Mouse (Mus musculus): Measurements from ENCODE around the gene Prkar1a. TPM values are rescaled to one million over a fixed set of nuclear protein-coding genes. Genes with fewer than 3 reads are reported as not detected.

The Prkar1a gene
- polyA plus RNA-seq, 1 experiment from 2014 or later: 291 TPM

DNA sequence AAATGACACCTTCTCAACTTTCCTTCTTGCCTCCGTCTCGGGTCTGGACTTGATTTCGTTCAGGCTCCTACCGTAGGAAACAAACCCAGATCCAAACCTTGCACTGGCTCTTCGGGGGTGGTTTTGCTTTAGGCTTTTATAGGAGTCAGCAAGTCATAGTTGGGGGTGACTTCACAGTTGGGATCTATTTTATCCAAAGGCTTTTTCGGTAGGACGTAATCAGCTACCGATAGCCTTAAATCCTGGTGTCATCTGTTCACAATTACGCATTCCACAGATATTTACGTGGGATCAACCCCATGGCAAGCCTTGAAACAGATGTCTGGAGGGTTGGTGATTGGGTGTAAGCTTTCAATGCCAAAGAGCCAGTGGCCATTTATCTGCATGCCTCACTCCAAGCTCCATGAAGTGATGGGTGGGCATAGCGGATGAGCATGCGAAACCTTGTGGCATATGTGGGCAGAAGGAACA, 66.1 kb downstream of the Prkar1a start:
- Histone ChIP-seq H3K4me3 (replicated peaks) (no peak overlapping the region), H3K9me3 (no peaks in the 10 kb centered on the region), H3K4me2 (no peak overlapping the region), H3K27ac (no peak overlapping the region), H3K4me1 (no peaks in the 10 kb centered on the region), H3K36me3 (no peaks in the 10 kb centered on the region), H3K9ac (no peak overlapping the region), H3K27me3 (replicated peaks) (no peaks in the 10 kb centered on the region)
- 90% methylated on average over 12 of the region's 12 CpGs for WGBS
- no peak for ATAC-seq (ENCODE audit: insufficient read depth, low FRiP score, low read depth)

DNA sequence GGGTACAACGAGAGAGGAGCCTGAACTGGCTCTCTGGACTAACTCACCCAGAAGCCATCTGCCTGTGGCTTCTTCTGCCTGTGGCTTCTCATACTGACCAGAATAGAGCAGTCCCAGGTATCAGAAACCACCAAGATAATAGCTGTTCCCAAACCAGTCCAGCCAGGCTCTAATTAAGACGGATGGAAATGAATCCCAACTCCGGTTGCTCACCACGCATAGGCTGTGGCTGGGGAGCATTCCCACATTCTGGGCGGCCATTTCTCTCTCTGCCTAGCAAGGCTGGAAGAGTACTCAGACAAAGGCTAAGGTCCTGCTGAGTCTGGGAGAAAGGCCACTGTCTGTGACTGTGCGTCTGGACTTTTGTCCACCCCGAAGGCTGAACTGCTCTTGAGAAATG, 67.8 kb downstream of the Prkar1a start:
- ATAC-seq (ENCODE audit: insufficient read depth, low FRiP score, low read depth): no peak
- H3K4me1 ChIP-seq: peaks cover 10% of the 10 kb centered on the region
- H3K9ac ChIP-seq: no peak overlapping the region
- H3K36me3 ChIP-seq: no peaks in the 10 kb centered on the region
- H3K27me3 ChIP-seq (replicated peaks): no peaks in the 10 kb centered on the region
- H3K27ac ChIP-seq: no peak overlapping the region
- WGBS: 78% methylated on average over 7 of the region's 7 CpGs
- no peaks in the 10 kb centered on the region for H3K9me3 ChIP-seq
- H3K4me3 ChIP-seq (replicated peaks): no peak overlapping the region
- no peak overlapping the region for H3K4me2 ChIP-seq

DNA sequence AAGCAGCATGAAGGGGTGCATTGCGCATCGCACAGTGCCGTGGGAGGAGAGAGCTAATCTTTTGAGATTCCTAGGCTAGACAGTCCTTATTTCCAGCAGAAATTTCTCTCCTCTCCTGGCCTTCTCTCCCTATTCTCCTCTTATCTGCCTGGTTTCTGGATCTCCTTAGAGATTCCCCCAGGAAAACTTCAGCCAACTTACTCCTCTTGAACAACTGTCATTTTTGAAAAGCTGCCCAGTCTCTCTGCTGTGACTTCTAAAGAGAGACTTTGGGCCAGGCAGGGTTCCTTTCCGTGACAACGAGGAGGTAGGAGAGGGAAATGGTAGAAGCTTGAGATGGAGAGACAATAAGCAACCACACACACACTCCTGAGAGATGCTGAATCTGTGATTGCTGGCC, 68.2 kb downstream of the Prkar1a start:
- 81% methylated on average over 5 of the region's 5 CpGs for WGBS
- no peak for ATAC-seq (ENCODE audit: insufficient read depth, low FRiP score, low read depth)
- H3K4me1 ChIP-seq: peaks cover 15% of the 10 kb centered on the region
- H3K27me3 ChIP-seq (replicated peaks): 0 out of 2 replicates have a peak, but pooled peaks cover 3% of the 10 kb centered on the region
- no peak overlapping the region for H3K4me2 ChIP-seq
- H3K27ac ChIP-seq: no peak overlapping the region
- no peaks in the 10 kb centered on the region for H3K36me3 ChIP-seq
- no peaks in the 10 kb centered on the region for H3K9me3 ChIP-seq
- H3K4me3 ChIP-seq (replicated peaks): no peak overlapping the region
- no peak overlapping the region for H3K9ac ChIP-seq

DNA sequence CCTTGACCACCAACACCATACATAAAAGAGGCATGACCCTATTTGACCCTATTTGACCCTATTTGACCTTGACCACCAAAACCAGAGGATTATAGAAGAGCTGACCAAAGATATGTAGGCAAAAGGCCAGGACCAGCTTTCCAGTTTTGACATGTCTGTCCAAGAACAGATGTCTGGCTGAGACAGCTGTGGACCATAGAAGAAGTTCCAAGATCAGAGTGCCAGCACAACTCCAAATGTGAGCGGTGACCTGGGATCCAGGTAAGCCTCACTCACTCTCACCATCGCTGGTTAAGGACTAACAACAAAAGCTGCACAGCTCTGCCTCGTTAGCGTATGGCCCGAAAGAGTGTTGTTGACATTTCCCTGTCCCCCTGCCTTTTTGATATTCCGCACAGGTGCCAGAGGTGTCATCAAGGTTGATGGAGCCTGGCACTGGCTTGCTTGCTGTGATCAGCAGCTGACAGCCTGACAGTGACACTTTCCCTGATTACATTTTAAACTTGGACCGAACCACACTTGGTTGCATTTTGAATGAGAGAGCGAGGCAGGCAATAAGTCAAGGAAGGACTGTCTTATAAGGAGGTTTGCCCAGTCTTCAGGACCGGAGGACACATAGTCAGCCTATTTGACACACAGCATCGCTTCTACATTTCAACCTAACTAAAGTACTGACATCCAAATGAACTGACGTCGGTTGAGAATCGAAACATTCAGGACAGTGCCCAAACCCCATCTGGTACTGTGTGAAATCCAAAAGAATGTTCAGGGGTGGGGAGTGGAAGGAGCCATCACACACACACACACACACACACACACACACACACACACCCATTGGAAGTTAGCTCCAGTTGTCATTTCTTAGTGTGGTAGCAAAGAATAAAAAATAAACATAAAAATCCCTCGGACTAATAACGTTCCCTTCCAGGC, 69.0 kb downstream of the Prkar1a start:
- WGBS: 79% methylated on average over 15 of the region's 15 CpGs
- no peaks in the 10 kb centered on the region for H3K9me3 ChIP-seq
- ATAC-seq (ENCODE audit: insufficient read depth, low FRiP score, low read depth): no peak

More for the DNA sequence above, 69.0 kb downstream of the Prkar1a start:
- Histone ChIP-seq H3K4me1 (peaks cover 18% of the 10 kb centered on the region), H3K4me3 (replicated peaks) (no peak overlapping the region), H3K27ac (no peak overlapping the region), H3K27me3 (replicated peaks) (0 out of 2 replicates have a peak, but pooled peaks cover 3% of the 10 kb centered on the region), H3K36me3 (no peaks in the 10 kb centered on the region), H3K4me2 (no peak overlapping the region), H3K9ac (no peak overlapping the region)

Other genes starting within 250 kb of the Prkar1a start
- not detected in 2 replicates for gene 9930022D16Rik, start 235.5 kb upstream of the Prkar1a start, polyA plus RNA-seq (2015; fragmentation: Nextera tagmentation; extraction: Ambion mirVana)
- 35.7 and 40.4 TPM in 2 replicates for gene Amz2, start 223.5 kb upstream of the Prkar1a start, polyA plus RNA-seq (2015; fragmentation: Nextera tagmentation; extraction: Ambion mirVana)
- gene Arsg, start 176.0 kb upstream of the Prkar1a start, polyA plus RNA-seq (2015; fragmentation: Nextera tagmentation; extraction: Ambion mirVana): 3.6 and 3.8 TPM in 2 replicates
- gene Slc16a6, start 175.8 kb upstream of the Prkar1a start, polyA plus RNA-seq (2015; fragmentation: Nextera tagmentation; extraction: Ambion mirVana): 10.3 and 12.9 TPM in 2 replicates
- 36.4 and 37.5 TPM in 2 replicates for gene Wipi1, start 37.4 kb upstream of the Prkar1a start, polyA plus RNA-seq (2015; fragmentation: Nextera tagmentation; extraction: Ambion mirVana)
- 2.3 and 3.0 TPM in 2 replicates for gene Fam20a, start 72.9 kb downstream of the Prkar1a start, polyA plus RNA-seq (2015; fragmentation: Nextera tagmentation; extraction: Ambion mirVana)
- not detected in 2 replicates for gene 1700012B07Rik, start 178.6 kb downstream of the Prkar1a start, polyA plus RNA-seq (2015; fragmentation: Nextera tagmentation; extraction: Ambion mirVana)